Mouse (Mus musculus) liver, postnatal 0 days (tissue): ENCODE measurements at regions not wholly inside any gene's neighbourhood (a gene's known extent, or its start where the extent isn't known, plus 50 kb on each side); places are given as distances from the start of the nearest gene placed in this dataset.

Experiments used
- CTCF ChIP-seq: sonication (generic); IDR thresholded peaks from 2 replicates; pipeline ENCODE4 v1.5.1; 2016; ENCODE audit warnings: antibody characterized with exemption, low read depth
- EP300 ChIP-seq: IDR thresholded peaks from 2 replicates; pipeline ENCODE4 v1.6.1; 2016; ENCODE audit warnings: antibody characterized with exemption, low read depth, mild to moderate bottlenecking

DNA sequence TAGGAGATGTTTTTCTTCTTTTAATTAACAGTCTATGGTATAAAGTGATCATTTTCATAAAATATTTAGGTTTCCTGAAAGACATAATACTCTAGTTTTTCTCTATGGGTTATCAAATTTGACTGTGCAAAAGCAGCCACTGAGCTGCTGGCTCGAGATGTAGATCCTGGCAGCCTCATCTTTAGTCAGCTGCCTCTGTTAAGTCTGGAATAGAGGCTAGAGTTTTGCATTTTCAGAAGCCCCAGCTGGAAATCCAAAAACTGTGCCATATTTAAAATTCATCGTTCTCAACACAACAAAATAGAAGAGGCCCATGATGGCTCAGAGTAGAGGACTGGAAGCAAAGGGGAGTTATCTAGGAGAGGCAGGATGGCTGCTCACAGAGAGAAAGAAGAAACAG lies 53.8 kb upstream of the Lpar1 start:
- TF ChIP-seq EP300 (no peak), CTCF (no peak)
